Mouse (Mus musculus) CH12.LX (cell line): Measurements from ENCODE around the gene Wwtr1. TPM values are rescaled to one million over a fixed set of nuclear protein-coding genes. Genes with fewer than 3 reads are reported as not detected.
A peak's percentile ranks its signal among the peaks of the same experiment; 100 is the strongest.

Source experiments
- DNase-seq: peaks from one replicate; pipeline ENCODE4 v3.0.0-alpha.2; 2013; ENCODE audit errors: extremely low read depth
- H3K27ac ChIP-seq: 2 replicates; pipeline ENCODE4 v1.5.1; 2012; ENCODE audit warnings: low read depth, mild to moderate bottlenecking, control low read depth, moderate library complexity; ENCODE audit not compliant: insufficient read depth
- H3K27me3 ChIP-seq: replicated peaks from 2 replicates; pipeline ENCODE3; 2012; ENCODE audit warnings: inconsistent platforms
- H3K36me3 ChIP-seq, 2 experiments: replicated peaks in 1 of 2; 2 replicates each; pipeline versions ENCODE3 to v1.6.1; 2012; ENCODE audit warnings: inconsistent platforms in 1 of 2, low read length in 1 of 2, mild to moderate bottlenecking in 1 of 2, mixed read lengths in 1 of 2, moderate library complexity in 1 of 2; ENCODE audit not compliant: control insufficient read depth in 1 of 2, insufficient read depth in 1 of 2
- H3K4me1 ChIP-seq, 2 experiments: 2 replicates each; pipeline ENCODE4 v1.6.1; 2012; ENCODE audit warnings: inconsistent platforms in 1 of 2, moderate library complexity in 1 of 2; ENCODE audit not compliant: insufficient read depth in 2 of 2, control insufficient read depth in 1 of 2
- H3K4me2 ChIP-seq: 2 replicates; pipeline ENCODE4 v1.6.1; 2012; ENCODE audit warnings: low read depth, mild to moderate bottlenecking, control low read depth; ENCODE audit not compliant: poor library complexity, insufficient read depth, severe bottlenecking
- H3K4me3 ChIP-seq, 3 experiments: fragments of 150-350 bp in 1 of 3; sonication (generic) in 1 of 3; replicated peaks in 1 of 3; 2 replicates each; pipeline versions ENCODE3 to v1.5.1; 2011 to 2012; ENCODE audit warnings: low read depth in 2 of 3, low read length in 2 of 3, mild to moderate bottlenecking in 2 of 3, moderate library complexity in 2 of 3, control low read depth in 1 of 3, improper control_type of control experiment in 1 of 3, inconsistent platforms in 1 of 3, mixed read lengths in 1 of 3; ENCODE audit not compliant: poor library complexity in 1 of 3
- H3K79me2 ChIP-seq: replicated peaks from 2 replicates; pipeline ENCODE4 v1.6.1; 2012; ENCODE audit warnings: mild to moderate bottlenecking, moderate library complexity; ENCODE audit not compliant: control insufficient read depth, poor library complexity, insufficient read depth, severe bottlenecking; ENCODE audit errors: extremely low read depth
- H3K9ac ChIP-seq: 2 replicates; pipeline ENCODE4 v1.6.1; 2012; ENCODE audit warnings: low read depth, mild to moderate bottlenecking, control low read depth, moderate library complexity; ENCODE audit not compliant: insufficient read depth
- H3K9me3 ChIP-seq: replicated peaks from 2 replicates; pipeline ENCODE3; 2012; ENCODE audit warnings: low read length, inconsistent platforms, mixed read lengths
- CHD1 ChIP-seq: IDR thresholded peaks from 2 replicates; pipeline ENCODE4 v1.6.1; 2012; ENCODE audit warnings: low read depth, low read length, improper control_type of control experiment, inconsistent platforms
- CTCF ChIP-seq, 2 experiments: IDR thresholded peaks in 1 of 2; conservative IDR thresholded peaks in 1 of 2; 2 replicates each; pipeline ENCODE4 v1.5.1; 2011 to 2012; ENCODE audit warnings: low read depth in 2 of 2, low read length in 2 of 2, improper control_type of control experiment in 1 of 2, inconsistent platforms in 1 of 2, mild to moderate bottlenecking in 1 of 2, moderate library complexity in 1 of 2
- E2F4 ChIP-seq: IDR thresholded peaks from 2 replicates; pipeline ENCODE4 v1.6.1; 2011; ENCODE audit warnings: low read depth, low read length, improper control_type of control experiment; ENCODE audit not compliant: insufficient replicate concordance
- ELF1 ChIP-seq: IDR thresholded peaks from 2 replicates; pipeline ENCODE4 v1.6.1; 2014; ENCODE audit warnings: low read depth, mild to moderate bottlenecking, inconsistent platforms, low read length, improper control_type of control experiment
- GABPA ChIP-seq: IDR thresholded peaks from 2 replicates; pipeline ENCODE4 v1.6.1; 2012; ENCODE audit warnings: low read depth, low read length, improper control_type of control experiment, inconsistent platforms; ENCODE audit not compliant: insufficient replicate concordance
- HCFC1 ChIP-seq: IDR thresholded peaks from 2 replicates; pipeline ENCODE4 v1.6.1; 2012; ENCODE audit warnings: low read depth, mild to moderate bottlenecking, inconsistent platforms, low read length, improper control_type of control experiment
- IRF4 ChIP-seq: IDR thresholded peaks from 2 replicates; pipeline ENCODE4 v1.6.1; 2014; ENCODE audit warnings: low read depth, mild to moderate bottlenecking, inconsistent platforms, low read length, improper control_type of control experiment
- MAFK ChIP-seq: IDR thresholded peaks from 2 replicates; pipeline ENCODE4 v1.6.1; 2011; ENCODE audit warnings: low read length, improper control_type of control experiment; ENCODE audit not compliant: insufficient replicate concordance
- MAZ ChIP-seq: IDR thresholded peaks from 2 replicates; pipeline ENCODE4 v1.6.1; 2012; ENCODE audit warnings: low read depth, mild to moderate bottlenecking, inconsistent platforms, low read length, improper control_type of control experiment, moderate library complexity
- MEF2A ChIP-seq: IDR thresholded peaks from 2 replicates; pipeline ENCODE4 v1.6.1; 2014; ENCODE audit warnings: low read depth, mild to moderate bottlenecking, inconsistent platforms, low read length, improper control_type of control experiment, borderline replicate concordance
- MXI1 ChIP-seq: IDR thresholded peaks from 2 replicates; pipeline ENCODE4 v1.6.1; 2011; ENCODE audit warnings: mild to moderate bottlenecking, low read depth, low read length, improper control_type of control experiment
- MYC ChIP-seq: IDR thresholded peaks from 2 replicates; pipeline ENCODE4 v1.6.1; 2011; ENCODE audit warnings: low read depth, mild to moderate bottlenecking, improper control_type of control experiment, low read length
- NELFE ChIP-seq: IDR thresholded peaks from 2 replicates; pipeline ENCODE4 v1.6.1; 2011; ENCODE audit warnings: low read depth, low read length, improper control_type of control experiment
- NRF1 ChIP-seq: IDR thresholded peaks from 2 replicates; pipeline ENCODE4 v1.6.1; 2014; ENCODE audit warnings: low read depth, mild to moderate bottlenecking, inconsistent platforms, low read length, improper control_type of control experiment, moderate library complexity
- POLR2A ChIP-seq: IDR thresholded peaks from 2 replicates; pipeline ENCODE4 v1.6.1; 2011; ENCODE audit warnings: low read depth, mild to moderate bottlenecking, improper control_type of control experiment, low read length
- POLR2AphosphoS2 ChIP-seq: IDR thresholded peaks from 2 replicates; pipeline ENCODE4 v1.6.1; 2011; ENCODE audit warnings: low read depth, low read length, improper control_type of control experiment
- RAD21 ChIP-seq: IDR thresholded peaks from 2 replicates; pipeline ENCODE4 v1.6.1; 2011; ENCODE audit warnings: low read depth, mild to moderate bottlenecking, low read length, improper control_type of control experiment, moderate library complexity
- SIN3A ChIP-seq: IDR thresholded peaks from 2 replicates; pipeline ENCODE4 v1.6.1; 2012; ENCODE audit warnings: low read length, improper control_type of control experiment, inconsistent platforms
- TBP ChIP-seq: conservative IDR thresholded peaks from 2 replicates; pipeline ENCODE4 v1.6.1; 2011; ENCODE audit warnings: low read depth, low read length, improper control_type of control experiment
- TCF12 ChIP-seq: IDR thresholded peaks from 2 replicates; pipeline ENCODE4 v1.6.1; 2014; ENCODE audit warnings: low read depth, mild to moderate bottlenecking, inconsistent platforms, low read length, improper control_type of control experiment
- UBTF ChIP-seq: IDR thresholded peaks from 2 replicates; pipeline ENCODE4 v1.6.1; 2012; ENCODE audit warnings: low read depth, mild to moderate bottlenecking, inconsistent platforms, low read length, improper control_type of control experiment, moderate library complexity
- USF1 ChIP-seq: IDR thresholded peaks from 2 replicates; pipeline ENCODE4 v1.6.1; 2014; ENCODE audit warnings: low read depth, mild to moderate bottlenecking, inconsistent platforms, low read length, improper control_type of control experiment
- USF2 ChIP-seq: conservative IDR thresholded peaks from 2 replicates; pipeline ENCODE4 v1.6.1; 2011; ENCODE audit warnings: low read depth, low read length, improper control_type of control experiment
- ZKSCAN1 ChIP-seq: IDR thresholded peaks from 2 replicates; pipeline ENCODE4 v1.6.1; 2012; ENCODE audit warnings: low read depth, inconsistent platforms, low read length, improper control_type of control experiment, borderline replicate concordance
- ZNF384 ChIP-seq: IDR thresholded peaks from 2 replicates; pipeline ENCODE4 v1.6.1; 2012; ENCODE audit warnings: low read depth, low read length, improper control_type of control experiment, inconsistent platforms
- dilution Hi-C: fragments of 300-500 bp; cut with MboI; formaldehyde crosslinking; loops from 2 replicates; pipeline ENCODE4 v1.14.3; 2020; ENCODE audit warnings: low sequenced_read_pairs; ENCODE audit not compliant: extremely low pct_unique_long_range_greater_than_20kb, extremely low pct_ligation_motif_present
- in situ Hi-C: fragments of 300-500 bp; cut with MboI; formaldehyde crosslinking; loops from 3 replicates; pipeline ENCODE4 v1.14.3; 2019; ENCODE audit warnings: low sequenced_read_pairs, low pct_ligation_motif_present, low pct_unique_long_range_greater_than_20kb, mixed read lengths
- polyA plus RNA-seq: library from polyadenylated mRNA; unstranded; fragments of >175 nt; gene quantifications from 2 replicates; pipeline ENCODE4 v1.2.1, GENCODE M21; 2012; ENCODE audit warnings: low read depth; ENCODE audit not compliant: insufficient read length
- total RNA-seq, 2 experiments: library from RNA; depleted of rRNA; stranded (reverse); fragments of 300-350 nt in 1 of 2; fragments of >200 nt in 1 of 2; gene quantifications; 2 replicates each; pipeline ENCODE4 v1.2.3; 2012 to 2014

Gene Wwtr1
- total and polyA plus RNA-seq, 3 experiments, result 12.8 to 14.8 (median 13.5) TPM

DNA sequence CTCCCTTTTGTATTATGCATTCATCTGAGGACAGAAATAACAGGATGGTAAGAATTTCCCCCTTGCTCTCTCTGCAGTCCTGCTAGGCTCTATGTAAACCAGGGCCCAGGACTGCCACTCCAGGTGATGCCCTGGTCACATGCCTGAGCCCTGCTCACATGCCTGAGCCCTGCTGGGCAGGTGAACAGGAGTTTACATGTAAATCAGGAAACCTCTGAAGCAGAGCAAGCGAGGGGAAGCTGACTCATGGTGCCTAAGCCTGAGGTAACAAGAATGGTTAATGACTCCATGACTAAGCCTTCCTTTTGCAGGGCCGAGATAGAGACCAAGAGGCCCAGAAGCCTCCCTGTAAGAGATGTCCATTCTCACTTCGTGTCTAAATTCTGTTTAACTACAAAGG, 20.1 kb downstream of the Wwtr1 start (continued):
- no peak for TF ChIP-seq NELFE
- peak; percentile 94; the same call in 1 of the 2 replicates for TF ChIP-seq CHD1
- peak; percentile 64 for TF ChIP-seq USF1
- TF ChIP-seq IRF4, result peak; percentile 83
- peak; percentile 23; the same call in 1 of the 2 replicates for TF ChIP-seq GABPA
- peak; percentile 63 for TF ChIP-seq HCFC1
- no peak for TF ChIP-seq POLR2A
- TF ChIP-seq MAZ, result peak; percentile 90
- peak; percentile 89 for TF ChIP-seq MEF2A
- TF ChIP-seq TBP, result no peak
- peak; percentile 67 for TF ChIP-seq SIN3A
- peak; percentile 94; the same call in 1 of the 2 replicates for TF ChIP-seq MAFK
- TF ChIP-seq TCF12, result peak; percentile 90
- TF ChIP-seq, all 38 proteins: peak for 27

DNA sequence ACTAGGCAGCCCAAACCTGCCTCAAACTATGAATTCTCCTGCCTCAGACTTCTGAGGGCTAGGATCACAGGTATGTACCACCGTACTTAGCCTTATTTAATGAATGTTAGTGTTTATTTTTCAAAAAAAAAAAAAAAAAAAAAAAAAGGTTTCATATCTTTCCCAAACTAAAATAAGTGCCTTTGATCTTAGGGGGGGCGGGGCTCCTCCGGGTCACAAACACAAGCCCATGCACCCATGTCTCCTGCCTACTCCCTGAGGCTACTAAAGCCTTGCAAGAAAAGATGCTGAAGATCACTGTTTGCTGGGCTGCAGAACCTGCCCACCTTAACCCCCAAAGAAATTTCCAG, 20.8 kb downstream of the Wwtr1 start:
- no peak for TF ChIP-seq ELF1
- no peak for TF ChIP-seq NRF1
- peak; percentile 76 for TF ChIP-seq ZNF384
- no peak for TF ChIP-seq GABPA
- no peak; the same call in 1 of the 2 replicates for TF ChIP-seq MXI1
- peak overlapping the region; percentile 91 for H3K27ac ChIP-seq
- in situ Hi-C loops, result no loop called here
- H3K4me2 ChIP-seq, result peak overlapping the region; percentile 96
- no peak for DNase-seq
- no peaks in the 10 kb centered on the region for H3K27me3 ChIP-seq
- H3K36me3 ChIP-seq, result peaks cover 0 to 8% of the 10 kb centered on the region in 2 experiments
- peaks cover 47% of the 10 kb centered on the region for H3K79me2 ChIP-seq
- dilution Hi-C loops, result no loop called here
- H3K4me1 ChIP-seq, result peaks cover 42 to 89% of the 10 kb centered on the region in 2 experiments
- no peaks in the 10 kb centered on the region for H3K9me3 ChIP-seq
- peak overlapping the region; percentile 54 for H3K9ac ChIP-seq
- H3K4me3 ChIP-seq, result no peak overlapping the region

DNA sequence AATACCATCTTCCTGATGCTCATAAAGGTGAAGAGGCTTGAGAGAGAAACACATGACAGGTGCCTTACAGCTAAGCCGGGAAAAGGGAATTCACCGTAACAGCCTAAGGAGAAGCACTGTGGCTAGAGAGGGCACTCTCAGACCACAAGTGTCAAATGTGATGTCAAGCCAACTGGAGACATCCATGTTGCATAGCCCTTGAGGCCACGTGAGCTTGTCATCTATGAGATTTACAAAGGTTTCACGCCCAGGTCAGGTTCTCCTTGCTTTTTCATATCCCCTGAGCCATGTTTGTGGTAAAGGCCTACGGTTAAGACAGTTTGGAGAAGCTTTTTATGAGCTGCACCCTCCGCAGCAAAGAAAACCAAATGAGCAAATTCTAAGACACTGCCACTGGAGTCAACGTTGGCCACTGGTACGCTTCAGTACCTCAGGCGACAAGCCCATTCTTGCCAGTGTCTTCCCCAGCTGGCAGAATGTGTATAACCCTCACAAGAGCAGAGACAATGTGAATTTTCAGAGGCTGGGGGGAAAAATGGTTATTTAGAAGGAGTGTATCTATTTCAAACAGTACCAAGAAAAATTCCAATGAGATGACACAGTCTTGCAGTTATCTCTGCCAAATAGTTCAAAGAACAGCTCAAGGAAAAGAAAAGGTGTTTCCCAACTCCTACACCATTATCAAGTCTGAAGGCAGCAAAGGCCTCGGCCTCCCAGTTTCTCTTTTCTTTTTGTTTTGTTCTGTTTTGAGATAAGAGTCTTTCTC, 21.4 kb downstream of the Wwtr1 start:
- H3K4me2 ChIP-seq, result peak overlapping the region; percentile 96
- dilution Hi-C loops (no loop called here), in situ Hi-C loops (no loop called here)
- H3K79me2 ChIP-seq, result peaks cover 47% of the 10 kb centered on the region
- peak overlapping the region; percentile 54 for H3K9ac ChIP-seq
- peak overlapping the region; percentile 91 for H3K27ac ChIP-seq
- peaks cover 0 to 7% of the 10 kb centered on the region in 2 experiments for H3K36me3 ChIP-seq
- no peaks in the 10 kb centered on the region for H3K27me3 ChIP-seq
- peak; percentile 55 for DNase-seq
- no peaks in the 10 kb centered on the region for H3K9me3 ChIP-seq
- peak overlapping the region in 1 of 3 experiments; percentile 16 for H3K4me3 ChIP-seq
- H3K4me1 ChIP-seq, result peaks cover 45 to 91% of the 10 kb centered on the region in 2 experiments
- no peak for TF ChIP-seq HCFC1
- TF ChIP-seq IRF4, result peak; percentile 38; the same call in 1 of the 2 replicates
- no peak for TF ChIP-seq GABPA
- no peak for TF ChIP-seq NRF1
- peak; percentile 24; the same call in 1 of the 2 replicates for TF ChIP-seq ELF1
- TF ChIP-seq MAFK, result no peak
- peak; percentile 28 for TF ChIP-seq RAD21
- no peak for TF ChIP-seq POLR2A
- TF ChIP-seq USF1, result 0 out of 2 replicates have a peak, but pooled peaks have one; percentile 24
- no peak for TF ChIP-seq E2F4
- TF ChIP-seq MYC, result peak; percentile 57; the same call in 1 of the 2 replicates
- no peak for TF ChIP-seq TBP
- TF ChIP-seq MEF2A, result peak; percentile 81
- peak in 1 of 2 experiments; percentile 36; a peak in 2 of 4 replicates for TF ChIP-seq CTCF (conservative IDR thresholded peaks at IDR 0.05 in 1 of 2, IDR thresholded peaks at IDR 0.05 in 1 of 2; ENCODE audit: low read depth in 2 of 2, low read length in 2 of 2)
- no peak for TF ChIP-seq UBTF
- TF ChIP-seq ZKSCAN1, result no peak
- TF ChIP-seq USF2, result 0 out of 2 replicates have a peak, but pooled peaks have one; percentile 11
- TF ChIP-seq POLR2AphosphoS2, result no peak
- TF ChIP-seq MXI1, result peak; percentile 76
